Mouse (Mus musculus): ENCODE measurements around the gene 2410137M14Rik. TPM values are rescaled to one million over a fixed set of nuclear protein-coding genes. Genes with fewer than 3 reads are reported as not detected.
A peak's percentile ranks its signal among the peaks of the same experiment; 100 is the strongest.

2410137M14Rik gene
- polyA plus RNA-seq, 1 experiment from 2014 or later: not detected

DNA sequence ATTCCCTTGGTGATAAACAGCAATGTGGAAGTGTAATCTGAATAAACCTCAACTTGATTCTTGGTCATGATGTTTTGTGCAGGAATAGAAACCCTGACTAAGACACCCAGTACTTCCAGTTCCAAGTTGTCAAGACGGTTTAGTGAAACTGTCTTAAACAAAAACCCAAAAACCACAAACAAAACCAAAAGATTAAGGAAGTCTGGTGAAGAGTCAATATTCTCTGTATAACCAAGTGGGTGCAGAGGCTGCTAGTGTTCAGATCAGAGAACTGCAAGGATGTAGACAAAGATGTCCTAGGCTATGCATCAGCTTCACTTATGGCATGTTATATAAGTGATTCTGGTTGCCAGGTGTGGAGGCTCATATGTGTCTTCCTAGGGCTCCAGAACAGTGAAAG, 14.2 kb downstream of the 2410137M14Rik start:
- no peak for ATAC-seq (replicated peaks; ENCODE audit: low FRiP score)
- no peak for DNase-seq (ENCODE audit: low spot score)
- Histone ChIP-seq H3K4me3 (ENCODE audit: low read depth, low read length) (no peak overlapping the region), H3K27ac (ENCODE audit: low read depth, low read length) (no peak overlapping the region), H3K4me2 (no peak overlapping the region), H3K4me1 (replicated peaks; ENCODE audit: control insufficient read depth, insufficient read depth, low read length) (no peaks in the 10 kb centered on the region), H3K36me3 (ENCODE audit: control insufficient read depth, insufficient read depth, low read length) (no peaks in the 10 kb centered on the region), H3K9ac (ENCODE audit: low read depth, low read length) (no peak overlapping the region), H3K27me3 (replicated peaks; ENCODE audit: control insufficient read depth, insufficient read depth, low read length) (no peaks in the 10 kb centered on the region; the same call in 1 of the 2 replicates), H3K9me3 (ENCODE audit: control insufficient read depth, low read length) (no peaks in the 10 kb centered on the region)
- whole genome bisulfite sequencing: 48% methylated on average over 1 of the region's 1 CpGs

DNA sequence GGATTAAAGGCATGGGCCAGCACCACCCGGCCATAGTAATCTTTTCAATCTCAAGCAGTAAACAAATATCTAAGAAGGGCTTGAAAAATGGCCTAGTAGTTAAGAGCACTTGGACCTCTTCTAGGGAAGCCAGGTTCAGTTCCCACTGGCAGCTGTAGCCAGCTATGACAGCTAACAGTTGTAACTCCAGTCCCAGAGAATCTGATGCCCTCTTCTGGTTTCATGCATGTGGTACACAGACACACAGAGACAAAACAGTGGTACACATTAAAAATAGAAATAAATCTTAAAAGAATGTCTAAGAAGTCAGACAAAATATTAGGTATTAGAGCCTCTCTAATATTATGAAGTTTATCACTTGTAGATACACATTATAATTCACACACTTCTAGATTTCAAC, 19.9 kb downstream of the 2410137M14Rik start:
- Histone ChIP-seq H3K4me1 (replicated peaks; ENCODE audit: control insufficient read depth, insufficient read depth, low read length) (no peaks in the 10 kb centered on the region; the same call in 1 of the 2 replicates), H3K9ac (ENCODE audit: low read depth, low read length) (no peak overlapping the region), H3K27me3 (replicated peaks; ENCODE audit: control insufficient read depth, insufficient read depth, low read length) (no peaks in the 10 kb centered on the region), H3K36me3 (ENCODE audit: control insufficient read depth, insufficient read depth, low read length) (0 out of 2 replicates have a peak, but pooled peaks cover 3% of the 10 kb centered on the region), H3K4me2 (no peak overlapping the region), H3K9me3 (ENCODE audit: control insufficient read depth, low read length) (no peaks in the 10 kb centered on the region), H3K4me3 (ENCODE audit: low read depth, low read length) (no peak overlapping the region), H3K27ac (ENCODE audit: low read depth, low read length) (no peak overlapping the region)
- WGBS: 78% methylated on average over 1 of the region's 1 CpGs
- DNase-seq (ENCODE audit: low spot score) (no peak), ATAC-seq (replicated peaks; ENCODE audit: low FRiP score) (no peak)

GRCm38 (mm10) chr17:36958884-36959283, 22.2 kb downstream of the 2410137M14Rik start:
- H3K9me3 ChIP-seq (ENCODE audit: control insufficient read depth, low read length): no peaks in the 10 kb centered on the region
- H3K27ac ChIP-seq (ENCODE audit: low read depth, low read length): peak overlapping the region; percentile 57; the same call in 1 of the 2 replicates
- 0 out of 2 replicates have a peak, but pooled peaks cover 3% of the 10 kb centered on the region for H3K36me3 ChIP-seq (ENCODE audit: control insufficient read depth, insufficient read depth, low read length)
- WGBS: 9% methylated on average over 12 of the region's 12 CpGs
- DNase-seq (ENCODE audit: low spot score): no peak
- no peak for ATAC-seq (replicated peaks; ENCODE audit: low FRiP score)
- H3K4me1 ChIP-seq (replicated peaks; ENCODE audit: control insufficient read depth, insufficient read depth, low read length): no peaks in the 10 kb centered on the region; the same call in 1 of the 2 replicates
- H3K4me3 ChIP-seq (ENCODE audit: low read depth, low read length): peak overlapping the region; percentile 82
- peak overlapping the region; percentile 86 for H3K9ac ChIP-seq (ENCODE audit: low read depth, low read length)
- no peaks in the 10 kb centered on the region for H3K27me3 ChIP-seq (replicated peaks; ENCODE audit: control insufficient read depth, insufficient read depth, low read length)
- H3K4me2 ChIP-seq: peak overlapping the region; percentile 91

DNA sequence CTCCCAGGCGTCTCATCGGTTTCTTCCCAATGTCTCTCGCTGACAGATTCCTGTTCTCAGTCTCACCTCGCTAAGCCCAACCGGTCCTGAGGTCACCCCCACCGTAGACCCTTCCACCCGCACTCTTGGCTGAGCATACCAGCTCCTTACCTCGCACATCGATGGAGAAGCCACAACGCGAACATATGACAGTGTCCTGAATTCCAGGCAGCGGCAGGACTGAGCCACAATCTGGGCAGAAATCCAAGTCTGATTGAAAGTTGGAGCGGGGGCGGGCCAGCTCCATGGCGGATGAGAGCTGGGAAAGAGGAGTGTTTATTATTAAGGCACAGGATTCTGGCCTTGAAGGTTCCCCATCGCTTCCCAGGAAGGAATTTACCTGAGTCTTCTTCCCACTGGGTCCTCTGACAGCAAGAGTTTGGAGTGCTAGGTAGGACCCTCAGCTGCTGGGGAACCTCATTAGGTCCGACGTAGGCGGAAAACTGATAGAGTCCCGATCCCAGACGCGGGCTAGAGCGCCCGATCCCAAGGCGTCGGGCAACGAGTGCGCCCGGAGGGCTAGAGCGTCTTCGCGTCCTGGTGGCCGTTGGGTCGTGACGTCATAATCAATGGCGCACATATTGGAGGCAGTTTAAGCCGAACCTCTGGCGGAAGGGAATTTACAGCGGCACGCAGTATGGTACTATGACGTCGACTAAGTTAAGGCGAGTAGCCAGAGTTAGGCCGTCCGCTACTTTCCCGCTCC, 22.9 kb downstream of the 2410137M14Rik start, which contains the start of the genes Znrd1 and Znrd1as:
Gene Znrd1, minus strand, starts transcription at position 561 of the 745 bp plus-strand sequence.
Gene Znrd1as, plus strand, starts transcription at position 594 of the 745 bp plus-strand sequence.
- peak; percentile 97 for ATAC-seq (replicated peaks; ENCODE audit: low FRiP score)
- H3K9me3 ChIP-seq (ENCODE audit: control insufficient read depth, low read length): no peaks in the 10 kb centered on the region
- peak within 1 kb of the TSS; percentile 57; the same call in 1 of the 2 replicates for H3K27ac ChIP-seq (ENCODE audit: low read depth, low read length)
- no peaks in the 10 kb centered on the region for H3K27me3 ChIP-seq (replicated peaks; ENCODE audit: control insufficient read depth, insufficient read depth, low read length)
- no peaks in the 10 kb centered on the region; the same call in 1 of the 2 replicates for H3K4me1 ChIP-seq (replicated peaks; ENCODE audit: control insufficient read depth, insufficient read depth, low read length)
- under 1% methylated on average over 46 of the region's 46 CpGs for WGBS
- H3K36me3 ChIP-seq (ENCODE audit: control insufficient read depth, insufficient read depth, low read length): peaks cover 3% of the 10 kb centered on the region; the same call in 1 of the 2 replicates
- H3K9ac ChIP-seq (ENCODE audit: low read depth, low read length): peak within 1 kb of the TSS; percentile 86
- H3K4me2 ChIP-seq: peak within 1 kb of the TSS; percentile 91
- peak within 1 kb of the TSS; percentile 82 for H3K4me3 ChIP-seq (ENCODE audit: low read depth, low read length)
- DNase-seq (ENCODE audit: low spot score): peak; percentile 88

- H3K4me3 ChIP-seq (ENCODE audit: low read depth, low read length): no peak overlapping the region
- peaks cover 10% of the 10 kb centered on the region; the same call in 1 of the 2 replicates for H3K36me3 ChIP-seq (ENCODE audit: control insufficient read depth, insufficient read depth, low read length)
- peaks cover 4% of the 10 kb centered on the region; the same call in 1 of the 2 replicates for H3K27me3 ChIP-seq (replicated peaks; ENCODE audit: control insufficient read depth, insufficient read depth, low read length)
- ATAC-seq (replicated peaks; ENCODE audit: low FRiP score) (no peak), DNase-seq (ENCODE audit: low spot score) (no peak)
- no peak overlapping the region for H3K27ac ChIP-seq (ENCODE audit: low read depth, low read length)
- no peaks in the 10 kb centered on the region for H3K9me3 ChIP-seq (ENCODE audit: control insufficient read depth, low read length)
- no peaks in the 10 kb centered on the region; the same call in 1 of the 2 replicates for H3K4me1 ChIP-seq (replicated peaks; ENCODE audit: control insufficient read depth, insufficient read depth, low read length)
- H3K9ac ChIP-seq (ENCODE audit: low read depth, low read length): no peak overlapping the region
- H3K4me2 ChIP-seq: no peak overlapping the region
- 72% methylated on average over 1 of the region's 1 CpGs for WGBS
Observed at GRCm38 (mm10) chr17:36953062-36953461, 28.0 kb downstream of the 2410137M14Rik start.

DNA sequence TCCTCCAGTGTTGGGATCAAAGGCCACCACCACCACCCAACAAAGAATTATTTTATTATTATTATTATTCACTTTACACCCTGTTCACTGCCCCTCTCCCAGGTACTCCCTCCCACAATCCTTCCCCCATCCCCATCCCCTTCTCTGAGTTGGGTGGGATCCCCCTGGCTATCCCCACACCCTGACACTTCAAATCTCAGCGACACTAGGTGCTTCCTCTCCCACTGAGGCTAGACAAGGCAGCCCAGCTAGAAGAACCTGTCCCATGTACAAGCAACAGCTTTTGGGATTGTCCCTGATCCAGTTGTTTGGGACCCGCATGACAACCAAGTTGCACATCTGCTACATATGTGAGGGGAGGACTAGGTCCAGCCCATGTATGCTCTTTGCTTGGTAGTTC, 28.4 kb downstream of the 2410137M14Rik start:
- no peaks in the 10 kb centered on the region; the same call in 1 of the 2 replicates for H3K4me1 ChIP-seq (replicated peaks; ENCODE audit: control insufficient read depth, insufficient read depth, low read length)

DNA sequence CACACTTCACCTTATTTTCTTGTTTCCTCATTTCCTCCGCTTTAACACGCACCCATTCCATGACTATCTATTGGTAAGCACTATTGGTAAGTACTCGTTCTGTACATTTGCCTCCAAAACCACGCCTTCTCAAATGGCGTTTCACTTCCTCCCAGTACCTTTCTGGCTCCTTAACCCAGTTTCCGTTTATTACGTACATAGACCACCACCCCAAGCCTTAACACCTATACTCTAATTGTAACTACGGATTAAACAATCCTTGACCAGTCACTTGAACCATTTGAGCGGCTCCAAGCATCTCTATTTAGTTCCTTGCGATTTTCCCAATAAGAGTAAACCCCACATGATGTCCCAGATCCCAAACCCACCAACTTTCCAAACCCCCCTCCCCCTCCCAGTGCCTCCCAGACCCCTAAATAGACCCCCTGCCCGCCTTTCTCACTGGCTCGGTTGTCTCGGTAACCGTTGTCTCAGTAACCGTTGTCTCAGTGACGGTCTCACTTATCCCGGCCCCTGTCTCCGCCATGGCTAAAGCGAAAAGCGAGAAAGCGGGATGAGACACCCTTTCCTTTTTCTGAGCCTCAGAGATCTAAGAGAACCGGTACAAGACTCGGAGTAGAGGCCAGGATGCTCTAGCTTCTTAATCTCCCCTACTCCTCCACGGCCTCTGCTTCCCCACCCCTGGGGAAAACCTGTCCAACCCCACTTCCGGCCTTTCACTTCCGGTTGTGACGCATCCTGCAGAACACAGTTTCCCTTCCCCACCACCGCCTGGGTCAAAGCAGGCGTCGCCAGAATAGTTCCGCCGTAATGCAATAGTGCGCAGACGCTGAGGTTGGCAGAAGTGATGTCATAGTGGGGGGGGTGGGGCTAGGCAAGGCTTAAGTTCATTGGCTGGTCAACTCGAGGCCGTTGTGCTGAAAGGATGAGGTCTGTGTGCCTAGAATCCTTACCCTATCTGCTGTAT, 29.8 kb downstream of the 2410137M14Rik start, which contains the start of gene Ppp1r11:
Gene Ppp1r11, minus strand, starts transcription at position 761 of the 967 bp plus-strand sequence.
- H3K27me3 ChIP-seq (replicated peaks; ENCODE audit: control insufficient read depth, insufficient read depth, low read length): peaks cover 22% of the 10 kb centered on the region
- peak; percentile 95 for ATAC-seq (replicated peaks; ENCODE audit: low FRiP score)
- no peaks in the 10 kb centered on the region for H3K9me3 ChIP-seq (ENCODE audit: control insufficient read depth, low read length)
- peak; percentile 90 for DNase-seq (ENCODE audit: low spot score)
- 2% methylated on average over 36 of the region's 36 CpGs for WGBS
- H3K4me1 ChIP-seq (replicated peaks; ENCODE audit: control insufficient read depth, insufficient read depth, low read length): no peaks in the 10 kb centered on the region
- peak within 1 kb of the TSS; percentile 43 for H3K27ac ChIP-seq (ENCODE audit: low read depth, low read length)
- H3K4me2 ChIP-seq: peak within 1 kb of the TSS; percentile 66
- H3K9ac ChIP-seq (ENCODE audit: low read depth, low read length): peak within 1 kb of the TSS; percentile 73
- peak within 1 kb of the TSS; percentile 86 for H3K4me3 ChIP-seq (ENCODE audit: low read depth, low read length)
- peaks cover 7% of the 10 kb centered on the region; the same call in 1 of the 2 replicates for H3K36me3 ChIP-seq (ENCODE audit: control insufficient read depth, insufficient read depth, low read length)

More for the DNA sequence above, 28.4 kb downstream of the 2410137M14Rik start:
- H3K9me3 ChIP-seq (ENCODE audit: control insufficient read depth, low read length): no peaks in the 10 kb centered on the region
- H3K27me3 ChIP-seq (replicated peaks; ENCODE audit: control insufficient read depth, insufficient read depth, low read length): peaks cover 9% of the 10 kb centered on the region
- no peak overlapping the region for H3K4me2 ChIP-seq
- no peak overlapping the region for H3K9ac ChIP-seq (ENCODE audit: low read depth, low read length)
- 91% methylated on average over 2 of the region's 2 CpGs for WGBS
- ATAC-seq (replicated peaks; ENCODE audit: low FRiP score): no peak
- no peak overlapping the region for H3K4me3 ChIP-seq (ENCODE audit: low read depth, low read length)
- no peak overlapping the region for H3K27ac ChIP-seq (ENCODE audit: low read depth, low read length)
- H3K36me3 ChIP-seq (ENCODE audit: control insufficient read depth, insufficient read depth, low read length): peaks cover 10% of the 10 kb centered on the region; the same call in 1 of the 2 replicates
- DNase-seq (ENCODE audit: low spot score): no peak

GRCm38 (mm10) chr17:36949265-36949664, 31.8 kb downstream of the 2410137M14Rik start:
- WGBS: 90% methylated on average over 8 of the region's 8 CpGs
- Histone ChIP-seq H3K36me3 (ENCODE audit: control insufficient read depth, insufficient read depth, low read length) (peaks cover 7% of the 10 kb centered on the region; the same call in 1 of the 2 replicates), H3K27me3 (replicated peaks; ENCODE audit: control insufficient read depth, insufficient read depth, low read length) (peaks cover 42% of the 10 kb centered on the region), H3K9me3 (ENCODE audit: control insufficient read depth, low read length) (no peaks in the 10 kb centered on the region), H3K4me3 (ENCODE audit: low read depth, low read length) (no peak overlapping the region), H3K9ac (ENCODE audit: low read depth, low read length) (no peak overlapping the region), H3K4me1 (replicated peaks; ENCODE audit: control insufficient read depth, insufficient read depth, low read length) (no peaks in the 10 kb centered on the region), H3K4me2 (no peak overlapping the region), H3K27ac (ENCODE audit: low read depth, low read length) (no peak overlapping the region)
- DNase-seq (ENCODE audit: low spot score) (no peak), ATAC-seq (replicated peaks; ENCODE audit: low FRiP score) (no peak)
